Mouse (Mus musculus) liver, adult 2 months (tissue): ENCODE measurements at regions not wholly inside any gene's neighbourhood (a gene's known extent, or its start where the extent isn't known, plus 50 kb on each side); places are given as distances from the start of the nearest gene placed in this dataset.

Experiments used
- CTCF ChIP-seq: fragments of 200-500 bp; IDR thresholded peaks from 2 replicates; pipeline ENCODE4 v1.5.1; 2011; ENCODE audit warnings: low read depth, low read length, control low read depth
- POLR2A ChIP-seq: fragments of 200-500 bp; IDR thresholded peaks from 2 replicates; pipeline ENCODE4 v1.6.1; 2011; ENCODE audit warnings: low read length, control low read depth; ENCODE audit not compliant: insufficient read depth; ENCODE audit errors: extremely low read depth

DNA sequence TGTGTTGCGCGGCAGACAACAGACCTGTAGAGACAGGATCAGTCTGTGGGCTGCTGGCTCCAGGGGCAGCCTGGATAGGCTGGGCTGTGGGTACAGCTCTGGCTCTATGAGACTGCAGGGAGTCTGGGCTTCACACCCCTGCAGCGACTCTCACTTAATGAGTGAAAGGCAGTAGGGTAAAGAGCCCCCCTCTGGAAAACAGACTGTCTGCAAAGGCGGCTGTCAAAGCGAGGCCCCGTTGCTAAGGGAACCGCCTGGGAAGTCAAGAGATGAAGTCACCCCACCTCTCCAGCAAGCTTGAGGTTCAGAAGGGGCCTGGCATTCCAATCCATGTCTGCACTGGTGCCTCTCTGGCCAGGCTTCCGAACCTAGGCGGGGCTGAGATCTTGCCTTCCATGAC is 139.7 kb upstream of the Mvb12b start:
- no peak for TF ChIP-seq POLR2A
- TF ChIP-seq CTCF: no peak
